Mouse (Mus musculus): ENCODE results near the gene Ppp1r12c. TPM values are rescaled to one million over a fixed set of nuclear protein-coding genes. Genes with fewer than 3 reads are reported as not detected.
A peak's percentile ranks its signal among the peaks of the same experiment; 100 is the strongest.

Ppp1r12c gene
- polyA plus RNA-seq, 1 experiment from 2014 or later: 48.4 TPM

DNA sequence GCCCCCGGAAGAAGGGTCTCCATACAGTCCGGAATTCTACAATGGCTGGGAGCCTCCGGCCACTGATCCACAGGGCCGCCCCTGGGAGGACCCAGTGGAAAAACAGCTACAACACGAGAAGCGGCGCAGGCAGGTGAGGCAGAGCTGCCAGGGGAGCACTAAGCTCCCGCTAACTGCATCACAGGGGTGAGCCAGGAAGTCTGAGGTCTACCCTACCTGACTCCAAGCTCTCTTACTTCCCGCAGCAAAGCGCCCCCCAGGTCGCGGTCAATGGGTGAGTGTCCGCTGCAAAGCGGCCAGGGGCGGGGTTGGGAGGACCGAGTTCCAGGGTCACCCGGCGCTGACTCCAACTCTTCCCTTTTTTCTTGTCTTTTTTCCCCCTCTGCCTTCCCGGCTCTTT, 27.5 kb downstream of the Ppp1r12c start:
- H3K4me2 ChIP-seq (replicated peaks): no peak overlapping the region
- H3K27me3 ChIP-seq: peaks cover 38% of the 10 kb centered on the region
- 10% methylated on average over 19 of the region's 19 CpGs for WGBS

DNA sequence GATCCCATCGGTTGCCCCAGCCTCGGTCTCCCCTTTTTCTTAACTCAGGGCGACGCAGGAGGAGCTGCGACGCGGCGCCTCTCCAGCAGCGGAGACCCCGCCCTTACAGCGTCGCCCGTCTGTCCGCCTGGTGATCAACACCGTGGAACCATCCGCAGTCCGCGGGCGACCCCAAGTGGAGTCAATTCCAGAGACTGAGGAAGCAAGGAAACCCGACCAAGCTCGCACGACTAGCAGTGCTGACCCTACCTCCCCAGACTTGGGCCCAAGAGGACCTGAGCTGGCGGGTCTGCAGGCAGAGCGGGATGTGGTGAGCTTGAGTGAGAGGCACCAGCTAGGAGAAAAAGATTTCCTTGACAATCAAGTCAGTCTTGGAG, 30.3 kb downstream of the Ppp1r12c start:
- H3K27me3 ChIP-seq: peaks cover 38% of the 10 kb centered on the region
- H3K4me2 ChIP-seq (replicated peaks): peak overlapping the region; percentile 56
- 1% methylated on average over 24 of the region's 24 CpGs for WGBS
- no peaks in the 10 kb centered on the region for H3K9me3 ChIP-seq
- peaks cover 19% of the 10 kb centered on the region for H3K4me1 ChIP-seq
- H3K4me3 ChIP-seq: peak overlapping the region; percentile 38
- H3K36me3 ChIP-seq: no peaks in the 10 kb centered on the region
- H3K27ac ChIP-seq (replicated peaks): no peak overlapping the region
- H3K9ac ChIP-seq (replicated peaks): peak overlapping the region; percentile 44; the same call in 1 of the 2 replicates
- peak; percentile 90 for ATAC-seq (replicated peaks)

More for the DNA sequence above, 27.5 kb downstream of the Ppp1r12c start:
- H3K4me1 ChIP-seq: peaks cover 34% of the 10 kb centered on the region
- no peaks in the 10 kb centered on the region for H3K36me3 ChIP-seq
- H3K4me3 ChIP-seq: no peak overlapping the region
- H3K27ac ChIP-seq (replicated peaks): no peak overlapping the region
- no peaks in the 10 kb centered on the region for H3K9me3 ChIP-seq
- no peak for ATAC-seq (replicated peaks)
- no peak overlapping the region for H3K9ac ChIP-seq (replicated peaks)

DNA sequence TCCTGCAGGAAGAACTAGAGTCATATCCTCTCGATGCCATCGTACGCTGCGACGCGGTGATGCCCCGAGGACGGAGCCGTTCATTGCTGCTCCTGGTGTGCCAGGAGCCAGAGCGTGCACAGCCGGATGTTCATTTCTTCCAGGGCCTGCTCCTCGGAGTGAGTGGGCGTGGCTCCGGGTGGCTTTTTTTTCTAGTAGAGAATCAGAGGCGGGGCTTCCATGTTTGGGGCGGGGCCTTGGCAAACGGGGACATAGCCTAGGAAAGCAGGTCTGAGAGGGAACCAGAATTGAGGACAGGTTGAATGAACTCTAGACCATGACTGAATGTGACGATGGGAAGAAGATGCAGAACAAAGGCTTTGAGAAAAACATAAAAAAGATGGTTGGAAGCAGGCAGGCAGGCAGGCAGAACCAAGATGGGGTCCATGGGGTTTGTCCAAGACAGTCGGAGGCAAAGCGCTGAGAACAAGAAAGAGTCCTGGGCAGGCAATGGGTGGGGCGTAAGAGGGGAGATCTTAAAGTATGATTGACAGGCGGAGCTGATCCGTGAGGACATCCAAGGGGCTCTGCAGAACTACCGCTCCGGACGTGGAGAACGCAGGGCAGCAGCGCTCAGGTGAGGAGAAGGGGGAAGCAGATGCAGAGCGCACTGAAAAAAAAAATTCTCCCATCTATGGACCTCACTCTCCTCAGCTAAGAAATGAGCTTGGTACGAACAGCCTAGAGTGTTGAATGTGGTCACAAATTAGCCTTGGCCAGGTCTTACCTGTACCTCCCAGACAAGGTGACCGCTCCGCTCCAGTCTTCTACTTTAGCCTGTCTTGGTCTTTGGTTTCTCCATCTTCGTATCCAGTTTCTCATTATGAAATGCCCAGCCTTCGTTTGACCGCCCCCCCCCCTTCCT, 31.0 kb downstream of the Ppp1r12c start:
- H3K9me3 ChIP-seq: no peaks in the 10 kb centered on the region
- peak; percentile 48 for ATAC-seq (replicated peaks)
- WGBS: 1% methylated on average over 35 of the region's 35 CpGs
- peaks cover 38% of the 10 kb centered on the region for H3K27me3 ChIP-seq
- H3K9ac ChIP-seq (replicated peaks): peak overlapping the region; percentile 44
- H3K36me3 ChIP-seq: no peaks in the 10 kb centered on the region
- no peak overlapping the region for H3K27ac ChIP-seq (replicated peaks)
- peak overlapping the region; percentile 38 for H3K4me3 ChIP-seq
- peaks cover 19% of the 10 kb centered on the region for H3K4me1 ChIP-seq
- H3K4me2 ChIP-seq (replicated peaks): peak overlapping the region; percentile 56

- Histone ChIP-seq H3K4me3 (no peak overlapping the region), H3K4me1 (peaks cover 19% of the 10 kb centered on the region), H3K9me3 (no peaks in the 10 kb centered on the region), H3K36me3 (no peaks in the 10 kb centered on the region), H3K9ac (replicated peaks) (no peak overlapping the region), H3K27ac (replicated peaks) (no peak overlapping the region), H3K27me3 (peaks cover 15% of the 10 kb centered on the region), H3K4me2 (replicated peaks) (no peak overlapping the region)
- no peak for ATAC-seq (replicated peaks)
- WGBS: 71% methylated on average over 3 of the region's 3 CpGs
Measured at GRCm38 (mm10) chr7:4467801-4468200, 33.7 kb downstream of the Ppp1r12c start.

DNA sequence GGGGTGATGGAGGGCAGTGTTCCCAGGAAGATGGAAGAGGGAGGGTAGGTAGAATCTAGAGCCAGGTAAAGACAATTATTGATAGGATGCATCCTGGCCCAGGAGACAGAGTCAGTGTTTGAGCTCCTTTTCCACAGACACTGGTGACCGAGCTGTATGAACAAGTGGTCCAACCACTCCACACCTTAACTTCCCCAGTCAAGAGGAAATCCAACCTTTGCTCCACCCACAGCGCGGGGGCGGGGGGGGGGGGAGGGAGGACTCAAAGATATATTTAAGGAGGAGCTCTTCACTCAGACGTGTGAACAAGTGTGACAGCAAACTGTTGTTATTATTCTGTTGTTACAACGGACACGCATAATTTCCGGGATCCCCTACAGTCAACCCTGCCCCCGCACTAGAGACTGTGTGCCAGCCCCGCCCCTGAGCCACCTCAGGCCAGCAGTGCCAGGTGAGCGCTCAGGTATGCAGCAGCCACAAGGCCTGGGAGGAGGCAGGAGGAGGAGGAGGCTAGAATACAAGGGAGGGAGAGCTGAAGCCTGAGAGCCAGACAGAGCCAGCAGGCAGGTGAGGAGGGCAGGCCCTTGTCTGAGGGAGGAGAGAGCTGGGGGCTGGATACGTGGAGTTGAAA, 37.2 kb downstream of the Ppp1r12c start:
- no peak for ATAC-seq (replicated peaks)
- Histone ChIP-seq H3K4me2 (replicated peaks) (no peak overlapping the region), H3K36me3 (no peaks in the 10 kb centered on the region), H3K27me3 (no peaks in the 10 kb centered on the region), H3K9me3 (no peaks in the 10 kb centered on the region), H3K9ac (replicated peaks) (no peak overlapping the region), H3K4me1 (no peaks in the 10 kb centered on the region), H3K4me3 (no peak overlapping the region), H3K27ac (replicated peaks) (no peak overlapping the region)
- WGBS: 22% methylated on average over 10 of the region's 12 CpGs

GRCm38 (mm10) chr7:4460576-4461434, 40.7 kb downstream of the Ppp1r12c start, which contains the start of gene Eps8l1:
Gene Eps8l1, plus strand, starts transcription at chr7:4460674.
- Histone ChIP-seq H3K36me3 (no peaks in the 10 kb centered on the region), H3K9ac (replicated peaks) (0 out of 2 replicates have a peak within 1 kb of the TSS, but pooled peaks have one; percentile 19), H3K4me3 (peak within 1 kb of the TSS; percentile 28), H3K4me1 (no peaks in the 10 kb centered on the region), H3K4me2 (replicated peaks) (peak within 1 kb of the TSS; percentile 29), H3K27me3 (no peaks in the 10 kb centered on the region), H3K27ac (replicated peaks) (no peak within 1 kb of the TSS), H3K9me3 (no peaks in the 10 kb centered on the region)
- WGBS: 65% methylated on average over 14 of the region's 16 CpGs
- peak; percentile 51; the same call in 1 of the 2 replicates for ATAC-seq (replicated peaks)

DNA sequence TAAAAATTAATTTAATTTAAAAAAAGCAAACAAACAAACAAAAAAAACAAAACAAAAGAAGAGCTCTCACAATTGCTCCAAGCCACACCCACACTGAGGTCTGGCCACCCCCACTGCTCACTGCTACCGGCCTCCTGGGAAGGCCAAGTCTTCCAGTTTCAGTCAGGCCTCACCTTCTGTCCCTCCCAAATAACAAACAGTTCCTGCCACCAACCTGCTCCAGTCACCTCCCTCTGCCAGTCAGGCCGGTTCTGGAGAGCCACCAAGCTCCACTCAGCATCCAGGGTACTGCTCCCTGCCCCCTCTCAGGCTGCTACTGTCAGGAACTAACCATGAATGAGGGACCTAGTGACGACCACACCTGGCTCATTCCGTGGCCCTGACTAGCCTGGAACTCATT, 48.8 kb downstream of the Ppp1r12c start:
- Histone ChIP-seq H3K9me3 (no peaks in the 10 kb centered on the region), H3K4me1 (no peaks in the 10 kb centered on the region), H3K4me3 (no peak overlapping the region), H3K9ac (replicated peaks) (no peak overlapping the region), H3K4me2 (replicated peaks) (no peak overlapping the region), H3K27me3 (no peaks in the 10 kb centered on the region), H3K36me3 (no peaks in the 10 kb centered on the region), H3K27ac (replicated peaks) (no peak overlapping the region)
- no peak for ATAC-seq (replicated peaks)
- WGBS: 21% methylated on average over 4 of the region's 4 CpGs

DNA sequence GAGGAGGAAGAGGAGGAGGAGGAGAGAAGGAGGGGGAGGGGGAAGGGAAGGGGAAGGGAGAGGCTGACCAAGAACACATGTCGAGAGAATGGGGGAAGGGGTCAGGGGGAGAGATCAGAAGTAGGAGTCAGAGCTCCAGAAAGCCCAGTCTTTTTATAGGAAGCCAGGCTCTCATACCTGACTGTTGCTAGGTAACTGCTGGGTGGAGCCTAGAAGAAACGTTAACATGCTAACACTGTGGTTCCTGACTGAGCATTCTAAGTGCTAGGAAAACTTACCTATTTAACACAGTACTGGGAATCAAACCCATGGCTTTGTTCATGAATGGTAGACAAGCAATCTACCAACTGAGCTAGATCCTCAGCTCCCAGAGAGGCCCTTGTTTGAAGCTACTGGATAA, 52.3 kb downstream of the Ppp1r12c start:
- ATAC-seq (replicated peaks): no peak
- Histone ChIP-seq H3K36me3 (0 out of 2 replicates have a peak, but pooled peaks cover under 1% of the 10 kb centered on the region), H3K27ac (replicated peaks) (no peak overlapping the region), H3K9ac (replicated peaks) (no peak overlapping the region), H3K9me3 (no peaks in the 10 kb centered on the region), H3K4me2 (replicated peaks) (no peak overlapping the region), H3K4me3 (no peak overlapping the region), H3K27me3 (no peaks in the 10 kb centered on the region), H3K4me1 (peaks cover 9% of the 10 kb centered on the region; the same call in 1 of the 2 replicates)
- 13% methylated on average over 2 of the region's 2 CpGs for WGBS

GRCm38 (mm10) chr7:4448439-4448838, 53.0 kb downstream of the Ppp1r12c start:
- 92% methylated on average over 3 of the region's 3 CpGs for whole genome bisulfite sequencing
- Histone ChIP-seq H3K36me3 (0 out of 2 replicates have a peak, but pooled peaks cover 5% of the 10 kb centered on the region), H3K4me2 (replicated peaks) (no peak overlapping the region), H3K4me1 (peaks cover 9% of the 10 kb centered on the region; the same call in 1 of the 2 replicates), H3K27ac (replicated peaks) (no peak overlapping the region), H3K9ac (replicated peaks) (no peak overlapping the region), H3K27me3 (no peaks in the 10 kb centered on the region), H3K4me3 (no peak overlapping the region), H3K9me3 (no peaks in the 10 kb centered on the region)
- ATAC-seq (replicated peaks): no peak

- ATAC-seq (replicated peaks): no peak
- peaks cover 9% of the 10 kb centered on the region; the same call in 1 of the 2 replicates for H3K4me1 ChIP-seq
- WGBS: 0% methylated on average over 1 of the region's 1 CpGs
- peaks cover 11% of the 10 kb centered on the region for H3K36me3 ChIP-seq
- no peak overlapping the region for H3K4me3 ChIP-seq
- H3K27ac ChIP-seq (replicated peaks): no peak overlapping the region
- no peaks in the 10 kb centered on the region for H3K9me3 ChIP-seq
- no peak overlapping the region for H3K9ac ChIP-seq (replicated peaks)
- H3K4me2 ChIP-seq (replicated peaks): no peak overlapping the region
- H3K27me3 ChIP-seq: no peaks in the 10 kb centered on the region
Measured at GRCm38 (mm10) chr7:4447138-4447537, 54.3 kb downstream of the Ppp1r12c start.

- WGBS: under 1% methylated on average over 35 of the region's 35 CpGs
- H3K4me2 ChIP-seq (replicated peaks): peak within 1 kb of the TSS; percentile 71
- peak within 1 kb of the TSS; percentile 79 for H3K27ac ChIP-seq (replicated peaks)
- ATAC-seq (replicated peaks): peak; percentile 95
- peak within 1 kb of the TSS; percentile 82 for H3K9ac ChIP-seq (replicated peaks)
- no peaks in the 10 kb centered on the region for H3K9me3 ChIP-seq
- no peaks in the 10 kb centered on the region for H3K27me3 ChIP-seq
- H3K4me1 ChIP-seq: peaks cover 9% of the 10 kb centered on the region; the same call in 1 of the 2 replicates
- peak within 1 kb of the TSS; percentile 86 for H3K4me3 ChIP-seq
- H3K36me3 ChIP-seq: peaks cover 28% of the 10 kb centered on the region
Measured at GRCm38 (mm10) chr7:4445216-4445791, 56.2 kb downstream of the Ppp1r12c start, which contains the start of gene Rdh13. Gene Rdh13, minus strand, starts transcription at chr7:4445649.
